Mouse (Mus musculus) MEL (cell line): Measurements from ENCODE around the gene Cntnap2.
"Not testable (repeated sequence)": the region's sequence is repeated elsewhere in the genome, so short reads cannot be mapped to it uniquely, and the experiment has no call there.

Experiments
- CHD2 ChIP-seq: IDR thresholded peaks from 2 replicates; pipeline ENCODE4 v1.6.1; 2011; ENCODE audit warnings: low read length, improper control_type of control experiment
- CTCF ChIP-seq, 3 experiments: IDR thresholded peaks in 2 of 3; conservative IDR thresholded peaks in 1 of 3; 2 replicates each; pipeline ENCODE4 v1.5.1; 2011 to 2012; ENCODE audit warnings: low read length in 3 of 3, low read depth in 2 of 3, mild to moderate bottlenecking in 2 of 3, improper control_type of control experiment in 1 of 3, inconsistent platforms in 1 of 3, mixed read lengths in 1 of 3, moderate library complexity in 1 of 3; ENCODE audit not compliant: control insufficient read depth in 1 of 3, insufficient read depth in 1 of 3, poor library complexity in 1 of 3, severe bottlenecking in 1 of 3
- EP300 ChIP-seq, 2 experiments: IDR thresholded peaks; 2 replicates each; pipeline ENCODE4 v1.6.1; 2011; ENCODE audit warnings: improper control_type of control experiment in 2 of 2, low read length in 2 of 2, low read depth in 1 of 2, mild to moderate bottlenecking in 1 of 2
- MAX ChIP-seq: IDR thresholded peaks from 2 replicates; pipeline ENCODE4 v1.6.1; 2011; ENCODE audit warnings: low read length, improper control_type of control experiment
- MXI1 ChIP-seq: IDR thresholded peaks from 2 replicates; pipeline ENCODE4 v1.6.1; 2011; ENCODE audit warnings: mild to moderate bottlenecking, low read depth, low read length, improper control_type of control experiment
- NELFE ChIP-seq: IDR thresholded peaks from 2 replicates; pipeline ENCODE4 v1.6.1; 2011; ENCODE audit warnings: low read depth, low read length, improper control_type of control experiment
- POLR2A ChIP-seq, 2 experiments: IDR thresholded peaks; 2 replicates each; pipeline ENCODE4 v1.6.1; 2011 to 2012; ENCODE audit warnings: low read length in 2 of 2, mild to moderate bottlenecking in 2 of 2, control low read depth in 1 of 2, improper control_type of control experiment in 1 of 2, low read depth in 1 of 2, moderate library complexity in 1 of 2; ENCODE audit not compliant: control insufficient read depth in 1 of 2, insufficient read depth in 1 of 2, poor library complexity in 1 of 2
- SMC3 ChIP-seq: IDR thresholded peaks from 2 replicates; pipeline ENCODE4 v1.6.1; 2011; ENCODE audit warnings: low read depth, low read length, improper control_type of control experiment
- TAL1 ChIP-seq: IDR thresholded peaks from 2 replicates; pipeline ENCODE4 v1.6.1; 2012; ENCODE audit warnings: mild to moderate bottlenecking, inconsistent platforms, low read length, moderate library complexity, mixed read lengths
- TCF12 ChIP-seq: IDR thresholded peaks from 2 replicates; pipeline ENCODE4 v1.6.1; 2014; ENCODE audit warnings: low read depth, mild to moderate bottlenecking, inconsistent platforms, low read length, improper control_type of control experiment, moderate library complexity
- ZNF384 ChIP-seq: IDR thresholded peaks from 2 replicates; pipeline ENCODE4 v1.6.1; 2012; ENCODE audit warnings: low read depth, mild to moderate bottlenecking, inconsistent platforms, low read length, improper control_type of control experiment

GRCm38 (mm10) chr6:47181372-47181771 is 2122.2 kb downstream of the Cntnap2 start:
- not testable (repeated sequence) for TF ChIP-seq TAL1; CHD2; MXI1; POLR2A (IDR thresholded peaks at IDR 0.05; ENCODE audit: control insufficient read depth in 1 of 2, insufficient read depth in 1 of 2, low read depth in 1 of 2, low read length in 2 of 2, poor library complexity in 1 of 2); ZNF384; CTCF (IDR thresholded peaks at IDR 0.05 in 2 of 3, conservative IDR thresholded peaks at IDR 0.05 in 1 of 3; ENCODE audit: control insufficient read depth in 1 of 3, insufficient read depth in 1 of 3, low read depth in 2 of 3, low read length in 3 of 3, poor library complexity in 1 of 3, severe bottlenecking in 1 of 3); EP300 (IDR thresholded peaks at IDR 0.05; ENCODE audit: low read depth in 1 of 2, low read length in 2 of 2); SMC3; TCF12; NELFE; MAX
